ENCODE assay signal across 10 mouse cellular contexts in genomic region chr9:105282725-105283124, GRCm38 (mm10).
DNase-seq lines count a peak whose midpoint lies in the region; ATAC-seq and TF ChIP-seq lines count a peak whose summit lies in the region.
"Had no signal": no experiment of that assay in that cellular context is flagged by ENCODE, and none has a peak within 500 bp of the region (broad histone marks: within the 10 kb centered on the region; RNA-seq: fewer than 3 reads in every experiment).

No protein-coding gene starts in this region.

- no peak for ATAC-seq in heart, postnatal 0 days (ENCODE audit: insufficient read depth, low read depth)
- peak; percentile 58; the same call in 1 of the 2 replicates for ATAC-seq in megakaryocyte progenitor cell, adult 5-6 weeks (replicated peaks; ENCODE audit: poor library complexity)
- no peak for ATAC-seq in megakaryocyte, adult 5-6 weeks (ENCODE audit: poor library complexity, severe bottlenecking)

- no peak overlapping the region for H3K4me3 ChIP-seq in heart, postnatal 0 days (ENCODE audit: low read depth, low read length)
- H3K4me3 ChIP-seq in testis, adult 2 months (ENCODE audit: control insufficient read depth, low read depth, low read length) = no peak overlapping the region
- H3K4me3 ChIP-seq: embryonic facial prominence, embryonic 12.5 days; limb, embryonic 13.5 days had no signal

- H3K9me3 ChIP-seq in heart, postnatal 0 days (replicated peaks; ENCODE audit: control insufficient read depth, low read length) = no peaks in the 10 kb centered on the region
- H3K9me3 ChIP-seq: embryonic facial prominence, embryonic 12.5 days; limb, embryonic 13.5 days had no signal

- WGBS in heart, postnatal 0 days = 31% methylated on average over 4 of the region's 4 CpGs

- no peaks in the 10 kb centered on the region for H3K36me3 ChIP-seq in heart, postnatal 0 days (replicated peaks; ENCODE audit: control insufficient read depth, insufficient read depth, low read length)
- no peaks in the 10 kb centered on the region for H3K36me3 ChIP-seq in testis, adult 2 months (ENCODE audit: control insufficient read depth, insufficient read depth, low read length)
- H3K36me3 ChIP-seq: embryonic facial prominence, embryonic 12.5 days; limb, embryonic 13.5 days had no signal

- H3K4me1 ChIP-seq in heart, postnatal 0 days (ENCODE audit: control insufficient read depth, insufficient read depth) = no peaks in the 10 kb centered on the region
- H3K4me1 ChIP-seq in testis, adult 2 months (ENCODE audit: control insufficient read depth, insufficient read depth, low read length) = no peaks in the 10 kb centered on the region
- H3K4me1 ChIP-seq: embryonic facial prominence, embryonic 12.5 days; limb, embryonic 13.5 days had no signal

- H3K27ac ChIP-seq in heart, postnatal 0 days (ENCODE audit: low read depth) = no peak overlapping the region
- H3K27ac ChIP-seq in testis, adult 2 months (ENCODE audit: control insufficient read depth, insufficient read depth, low read depth, low read length) = no peak overlapping the region
- H3K27ac ChIP-seq: embryonic facial prominence, embryonic 12.5 days; limb, embryonic 13.5 days had no signal

- H3K27me3 ChIP-seq in heart, postnatal 0 days (ENCODE audit: control insufficient read depth, insufficient read depth, low read length) = no peaks in the 10 kb centered on the region
- H3K27me3 ChIP-seq in testis, adult 2 months (ENCODE audit: control insufficient read depth, insufficient read depth, low read length) = no peaks in the 10 kb centered on the region
- H3K27me3 ChIP-seq: embryonic facial prominence, embryonic 12.5 days; limb, embryonic 13.5 days had no signal

- peak; percentile 30 for TF ChIP-seq CTCF in heart, postnatal 0 days (IDR thresholded peaks at IDR 0.05; ENCODE audit: low read depth)
- TF ChIP-seq CTCF in testis, adult 2 months (IDR thresholded peaks at IDR 0.05; ENCODE audit: control insufficient read depth, insufficient read depth, insufficient replicate concordance, low read depth, low read length) = peak; percentile 54; the same call in 1 of the 2 replicates

- TF ChIP-seq POLR2A in testis, adult 2 months (IDR thresholded peaks at IDR 0.05; ENCODE audit: control insufficient read depth, low read depth, low read length) = no peak

- H3K4me2 ChIP-seq in heart, postnatal 0 days (ENCODE audit: low read depth, low read length) = no peak overlapping the region
- H3K4me2 ChIP-seq: embryonic facial prominence, embryonic 12.5 days; limb, embryonic 13.5 days had no signal

- no peak for TF ChIP-seq EP300 in heart, postnatal 0 days (IDR thresholded peaks at IDR 0.05; ENCODE audit: low read depth)

- no peak overlapping the region for H3K9ac ChIP-seq in heart, postnatal 0 days (replicated peaks; ENCODE audit: low read depth, low read length)
- H3K9ac ChIP-seq: embryonic facial prominence, embryonic 12.5 days; limb, embryonic 13.5 days had no signal

- no peak for DNase-seq in heart, postnatal 0 days (ENCODE audit: low spot score)
- no peak for DNase-seq in heart, adult 11 months
- no peak for DNase-seq in testis, postnatal 14 days (ENCODE audit: low spot score)
- peak; percentile 79 for DNase-seq in embryo, embryonic 10 days (ENCODE audit: low spot score)
- DNase-seq in urinary bladder, postnatal 14 days (ENCODE audit: low spot score) = no peak
